Mouse (Mus musculus): ENCODE data around the gene Slc34a2.

The Slc34a2 gene

DNA sequence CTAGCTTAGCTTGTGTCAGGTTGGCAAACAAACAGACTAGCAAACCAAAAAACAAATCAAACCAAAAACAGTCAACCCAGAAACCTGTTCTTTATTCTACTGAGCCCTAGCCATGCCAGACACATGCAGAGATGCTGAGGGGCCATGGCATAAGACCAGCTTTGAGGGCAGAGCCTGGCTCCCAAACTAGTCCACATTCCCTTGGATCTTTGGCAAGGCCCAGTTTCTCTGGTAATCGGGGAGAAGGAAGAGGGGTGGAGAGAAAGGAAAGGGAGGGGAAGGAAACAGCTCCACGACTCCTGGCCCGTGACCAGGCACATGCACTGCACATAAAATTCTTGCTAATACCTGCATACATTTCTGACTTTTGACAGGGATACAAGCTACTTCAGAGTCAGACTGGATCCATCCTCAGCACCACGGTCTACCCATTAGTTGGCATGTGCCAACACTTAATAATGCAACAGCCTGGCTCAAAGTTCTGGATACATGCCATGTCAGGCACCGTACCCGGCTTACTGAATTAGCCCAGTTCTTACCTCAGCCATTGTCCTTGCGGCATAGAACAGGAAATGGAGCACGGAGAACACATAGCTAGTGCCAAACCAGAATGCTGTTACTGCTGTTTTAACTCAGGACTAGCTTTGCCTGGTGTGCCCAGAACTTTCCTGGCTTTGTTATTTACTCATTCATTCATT is 12.5 kb upstream of the Slc34a2 start:
- no peak for DNase-seq (ENCODE audit: low read depth, low spot score)

- DNase-seq (ENCODE audit: low read depth, low spot score): no peak
Measured at GRCm38 (mm10) chr5:53031346-53031745, 6.5 kb upstream of the Slc34a2 start.

DNA sequence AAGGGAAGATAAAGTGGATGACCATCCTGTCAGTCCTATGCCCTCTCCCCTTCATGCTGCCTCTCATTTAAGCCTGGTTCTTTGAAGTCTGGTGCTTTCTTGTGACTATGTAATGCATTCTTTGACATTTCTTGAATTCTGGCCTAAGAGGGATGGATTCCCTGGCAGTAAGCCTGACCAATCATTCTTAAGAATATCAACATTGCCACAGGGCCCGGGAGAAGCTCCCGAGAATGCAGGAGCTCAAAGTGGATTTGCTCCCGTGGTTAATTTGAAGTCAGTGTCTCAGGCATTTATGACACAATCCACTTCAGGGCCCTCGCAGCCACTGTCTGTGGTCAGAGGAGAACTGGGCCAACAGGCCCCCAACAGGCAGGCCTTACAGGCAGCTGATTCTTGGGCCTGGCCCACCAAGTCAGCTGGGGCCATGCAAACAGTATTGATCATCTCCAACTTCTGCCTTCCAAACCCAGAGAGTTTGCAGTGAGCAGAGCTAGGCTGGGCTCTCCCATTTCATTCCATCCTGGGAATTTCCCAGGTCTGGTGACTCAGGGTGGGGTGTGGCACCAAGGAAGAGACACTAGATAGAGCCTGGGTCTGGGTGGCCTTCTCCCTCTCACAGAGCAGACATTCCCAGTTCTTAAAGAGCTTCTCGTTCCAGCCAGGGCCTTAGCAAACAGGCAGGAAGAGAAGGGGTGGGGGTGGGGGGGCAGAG is 4.3 kb downstream of the Slc34a2 start:
- DNase-seq (ENCODE audit: low read depth, low spot score): peak; percentile 76

GRCm38 (mm10) chr5:53042771-53043371 is 5.0 kb downstream of the Slc34a2 start:
- no peak for DNase-seq (ENCODE audit: low read depth, low spot score)

- DNase-seq (ENCODE audit: low read depth, low spot score): no peak
Measured at GRCm38 (mm10) chr5:53043716-53044115, 5.8 kb downstream of the Slc34a2 start.

- DNase-seq (ENCODE audit: low read depth, low spot score): no peak
Measured at GRCm38 (mm10) chr5:53047951-53048350, 10.1 kb downstream of the Slc34a2 start.

GRCm38 (mm10) chr5:53048599-53048998 is 10.7 kb downstream of the Slc34a2 start:
- no peak for DNase-seq (ENCODE audit: low read depth, low spot score)

DNA sequence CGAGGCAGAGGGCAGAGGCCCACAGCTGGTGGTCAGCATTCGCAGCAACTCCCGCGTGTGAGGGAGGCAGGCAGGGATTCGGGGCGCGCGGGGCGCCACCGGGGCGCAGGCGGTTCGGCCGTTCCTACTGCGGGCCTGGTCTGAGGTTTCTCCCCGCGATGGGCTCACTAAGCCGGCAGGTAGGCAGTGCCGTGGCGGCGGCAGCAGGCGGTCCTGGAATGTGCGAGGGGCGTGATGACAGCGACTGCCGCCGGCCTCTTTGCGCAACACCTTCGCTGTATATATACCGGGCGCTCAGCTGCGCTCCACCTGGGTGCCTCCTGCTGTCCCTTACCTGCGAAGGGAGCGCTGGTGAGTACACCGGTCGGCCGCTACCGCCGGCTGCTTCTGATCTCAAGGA is 11.2 kb downstream of the Slc34a2 start:
- DNase-seq (ENCODE audit: low read depth, low spot score): no peak

DNA sequence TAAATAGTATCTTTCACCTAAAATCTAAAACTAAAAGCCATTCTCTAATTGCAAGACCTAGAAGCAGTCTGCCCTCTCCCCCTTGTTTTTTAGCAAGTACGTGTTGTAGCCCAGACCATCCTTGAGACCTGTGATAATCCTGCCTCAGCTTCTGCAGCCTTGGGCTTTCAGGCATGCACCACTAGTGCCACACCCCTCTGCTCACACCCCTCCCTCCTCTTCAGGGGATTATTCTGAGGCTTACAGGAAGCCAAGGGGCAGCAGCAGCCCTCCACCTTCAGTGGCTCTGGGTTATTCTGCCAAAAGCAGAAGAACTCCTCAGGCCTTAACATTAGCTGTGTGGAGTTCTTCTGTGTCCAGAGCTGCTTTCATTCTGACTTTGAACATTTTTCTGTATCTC is 13.1 kb downstream of the Slc34a2 start:
- no peak for DNase-seq (ENCODE audit: low read depth, low spot score)

GRCm38 (mm10) chr5:53053246-53053645 is 15.4 kb downstream of the Slc34a2 start:
- DNase-seq (ENCODE audit: low read depth, low spot score): no peak

- no peak for DNase-seq (ENCODE audit: low read depth, low spot score)
Measured at GRCm38 (mm10) chr5:53061532-53062130, 23.8 kb downstream of the Slc34a2 start.

GRCm38 (mm10) chr5:53074553-53074952 is 36.7 kb downstream of the Slc34a2 start:
- no peak for DNase-seq (ENCODE audit: low read depth, low spot score)

GRCm38 (mm10) chr5:53078453-53078852 is 40.6 kb downstream of the Slc34a2 start:
- no peak for DNase-seq (ENCODE audit: low read depth, low spot score)

DNA sequence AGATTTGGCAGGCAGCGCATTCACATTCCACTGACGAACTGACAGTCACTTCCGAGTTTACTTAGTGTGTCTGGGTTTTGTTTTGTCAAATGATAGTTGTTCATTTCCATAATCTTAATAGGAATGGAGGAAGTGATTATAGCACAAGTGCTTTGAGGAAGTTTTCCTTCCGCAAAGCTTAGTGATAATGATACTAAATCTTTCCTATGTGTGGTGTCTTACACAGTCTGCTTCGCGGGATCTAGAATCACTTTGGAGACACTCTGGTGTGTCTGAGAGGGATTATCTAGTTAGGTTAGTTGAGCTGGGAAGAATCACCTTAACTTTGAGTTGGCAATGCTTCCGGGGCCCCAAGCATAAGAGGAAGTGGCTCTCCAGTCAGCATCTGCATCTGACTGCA is 49.6 kb downstream of the Slc34a2 start:
- DNase-seq (ENCODE audit: low read depth, low spot score): no peak

- peak; percentile 60 for DNase-seq (ENCODE audit: low read depth, low spot score)
Measured at GRCm38 (mm10) chr5:53091331-53091730, 53.5 kb downstream of the Slc34a2 start.

DNA sequence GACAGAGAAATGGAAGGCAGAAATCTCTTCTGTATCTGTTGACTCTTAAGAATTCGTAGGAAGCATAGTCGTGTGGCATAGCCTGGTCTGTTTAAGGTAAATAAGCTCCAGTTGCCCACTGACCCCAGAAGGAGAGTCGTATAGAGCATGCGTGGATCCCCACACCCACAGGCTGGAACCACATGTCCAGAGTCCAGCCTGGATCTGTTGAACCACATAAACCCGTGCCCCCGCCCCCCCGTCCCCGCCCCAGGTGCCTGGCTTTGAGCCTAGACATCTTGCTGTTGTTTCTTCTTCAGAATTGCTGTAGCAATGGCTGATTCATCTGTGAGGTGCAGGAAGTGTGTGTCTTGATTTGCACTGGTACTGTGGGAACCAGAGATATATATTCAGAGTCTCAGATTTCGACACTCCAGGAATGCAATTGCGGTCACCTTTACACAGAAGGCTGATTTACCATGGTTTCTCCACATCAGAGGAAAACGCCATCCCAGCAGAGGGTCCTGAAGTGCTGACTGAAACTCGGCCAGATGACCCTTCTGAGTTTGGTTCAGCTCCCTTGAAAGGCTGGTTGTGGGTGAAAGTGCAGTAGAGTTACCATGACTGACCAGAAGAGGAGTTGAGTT is 64.1 kb downstream of the Slc34a2 start:
- peak; percentile 72 for DNase-seq (ENCODE audit: low read depth, low spot score)

- no peak for DNase-seq (ENCODE audit: low read depth, low spot score)
Measured at GRCm38 (mm10) chr5:53104177-53104855, 66.4 kb downstream of the Slc34a2 start.

- peak; percentile 19 for DNase-seq (ENCODE audit: low read depth, low spot score)
Measured at GRCm38 (mm10) chr5:53105716-53106115, 67.8 kb downstream of the Slc34a2 start.

- no peak for DNase-seq (ENCODE audit: low read depth, low spot score)
Measured at GRCm38 (mm10) chr5:53106125-53106524, 68.2 kb downstream of the Slc34a2 start.

DNA sequence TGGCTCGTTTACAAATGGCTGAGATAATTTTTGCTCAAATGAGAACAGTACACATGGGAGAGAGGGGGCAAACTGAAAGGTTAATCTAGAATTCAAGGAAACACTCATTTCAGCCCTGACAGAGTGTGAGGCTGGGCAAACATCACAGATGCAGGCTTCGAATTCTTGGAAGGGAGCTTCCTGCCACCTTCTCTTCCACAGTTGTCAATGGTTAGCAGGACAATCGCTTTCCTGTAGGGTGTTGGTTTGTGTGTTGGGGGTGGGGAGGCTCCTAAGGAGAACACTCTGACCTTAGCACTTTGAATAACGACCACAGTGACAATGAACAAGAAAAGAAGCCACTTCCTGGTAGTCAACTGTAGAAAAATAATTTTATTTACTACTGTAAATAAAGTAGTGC is 68.8 kb downstream of the Slc34a2 start:
- DNase-seq (ENCODE audit: low read depth, low spot score): no peak

- DNase-seq (ENCODE audit: low read depth, low spot score): no peak
Measured at GRCm38 (mm10) chr5:53108026-53108425, 70.1 kb downstream of the Slc34a2 start.

Data from 3T3-L1 (cell line).